Mouse (Mus musculus): Measurements from ENCODE around the gene Bnip1.

The Bnip1 gene

DNA sequence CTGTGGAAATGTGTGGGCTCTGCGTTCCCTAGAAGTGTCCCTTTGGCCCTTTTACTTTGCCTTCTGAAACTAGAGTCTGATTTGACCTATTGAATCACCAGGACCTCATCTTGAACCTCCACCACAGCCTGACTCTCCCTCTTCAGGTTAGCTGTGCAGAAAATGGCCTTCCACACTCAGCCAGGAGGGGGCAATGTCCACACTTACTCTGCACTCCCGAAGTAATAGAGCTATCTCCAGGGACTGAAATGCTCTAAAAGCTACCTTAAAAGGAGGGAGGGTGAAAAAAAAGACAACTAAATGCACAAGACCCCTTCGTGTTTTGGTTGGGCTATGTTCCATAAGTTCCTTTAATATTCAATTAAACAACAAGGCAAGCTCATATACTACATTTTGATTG lies 13.9 kb downstream of the Bnip1 start:
- peak; percentile 47 for DNase-seq

DNA sequence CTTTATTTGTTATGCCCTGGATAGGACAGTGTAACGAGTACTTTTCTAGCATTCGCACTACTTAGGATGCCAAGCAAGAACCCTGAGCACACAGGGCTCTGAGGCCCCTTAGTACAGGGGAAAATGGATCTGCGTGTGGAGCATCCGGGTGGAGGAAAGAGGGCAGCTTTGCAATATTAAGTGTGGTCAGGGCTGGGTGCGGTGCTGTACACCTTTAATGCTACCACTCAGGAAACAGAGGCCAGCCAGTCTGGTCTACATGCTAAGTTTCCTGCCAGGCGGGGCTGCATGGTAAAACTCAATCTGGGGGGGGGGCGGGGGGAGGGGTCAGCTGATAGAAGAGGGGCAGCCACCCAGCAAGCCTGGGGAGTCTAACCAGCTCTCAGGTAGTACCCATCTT lies 14.5 kb downstream of the Bnip1 start:
- DNase-seq: no peak

DNA sequence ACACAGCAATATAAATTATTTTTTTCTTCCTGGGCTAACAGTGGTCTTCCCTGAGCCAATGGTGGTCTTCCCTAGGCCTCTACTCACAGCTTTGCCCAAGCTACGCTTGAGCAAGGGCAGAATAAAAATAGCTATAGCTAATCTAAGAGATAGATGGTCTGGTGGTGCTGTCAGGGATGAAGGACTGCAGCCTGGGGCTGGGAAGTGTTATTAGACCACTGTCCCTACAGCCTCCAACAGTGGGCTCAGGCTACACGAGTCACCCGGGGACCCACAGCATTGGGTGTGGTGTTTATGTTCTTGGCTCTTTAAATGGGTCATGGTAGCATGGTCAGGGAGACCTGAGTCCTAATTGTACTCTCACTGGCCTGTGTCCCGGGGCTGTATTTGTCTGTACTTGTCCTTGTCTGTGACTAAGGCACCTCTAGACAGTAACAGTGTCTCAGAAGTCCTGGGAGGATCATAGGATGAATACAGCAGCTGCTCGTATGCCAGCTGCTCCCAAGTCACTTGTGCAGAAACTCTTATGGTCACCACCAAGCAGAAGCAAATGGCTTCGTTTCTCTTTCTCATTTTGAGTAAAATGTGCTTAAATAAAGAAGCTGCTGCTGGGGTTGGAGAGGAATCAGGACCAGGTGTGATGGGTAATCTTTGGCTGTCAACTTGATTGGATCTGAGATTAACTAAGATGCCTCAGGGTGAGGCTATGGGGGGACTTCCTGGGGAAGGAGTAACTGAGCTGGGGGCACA lies 16.7 kb downstream of the Bnip1 start:
- no peak for DNase-seq

DNA sequence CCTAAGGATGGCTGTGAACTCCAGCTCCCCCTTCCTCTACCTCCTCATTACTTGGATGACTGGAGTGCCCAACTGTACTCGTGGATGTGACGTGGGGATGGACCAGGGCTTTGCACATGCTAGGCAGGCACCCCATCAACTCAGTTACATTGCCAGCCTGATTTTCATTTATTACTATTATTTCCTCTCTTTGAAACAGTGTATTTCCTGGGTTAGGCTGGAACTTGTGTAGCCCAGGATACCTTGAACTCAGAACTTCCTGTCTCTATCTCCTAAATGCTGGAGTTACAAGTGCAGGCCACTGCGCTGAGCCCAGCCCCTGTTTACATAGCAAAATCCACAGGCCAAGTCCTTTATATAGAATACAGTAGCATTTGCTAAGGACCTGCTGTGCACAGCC lies 22.0 kb downstream of the Bnip1 start:
- DNase-seq: no peak

DNA sequence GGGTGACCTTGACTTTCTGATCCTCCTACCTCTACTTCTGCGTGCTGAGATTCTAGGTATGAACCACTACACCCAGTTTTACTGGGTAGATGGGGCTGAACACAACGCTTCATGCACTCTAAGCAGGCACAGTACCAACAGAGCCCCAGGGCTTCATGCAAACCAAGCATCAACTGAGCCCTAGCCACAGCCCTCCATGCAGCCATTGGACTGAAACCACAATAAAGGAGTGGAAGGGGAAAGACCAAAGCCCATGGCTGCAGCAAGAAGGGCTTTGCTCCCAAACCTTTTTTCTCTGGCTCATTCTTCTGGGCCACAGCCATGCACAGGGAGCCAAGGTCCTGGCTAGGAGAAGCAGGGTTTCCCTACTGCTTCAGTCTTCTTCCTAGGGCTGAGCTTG lies 31.7 kb downstream of the Bnip1 start:
- DNase-seq: no peak

DNA sequence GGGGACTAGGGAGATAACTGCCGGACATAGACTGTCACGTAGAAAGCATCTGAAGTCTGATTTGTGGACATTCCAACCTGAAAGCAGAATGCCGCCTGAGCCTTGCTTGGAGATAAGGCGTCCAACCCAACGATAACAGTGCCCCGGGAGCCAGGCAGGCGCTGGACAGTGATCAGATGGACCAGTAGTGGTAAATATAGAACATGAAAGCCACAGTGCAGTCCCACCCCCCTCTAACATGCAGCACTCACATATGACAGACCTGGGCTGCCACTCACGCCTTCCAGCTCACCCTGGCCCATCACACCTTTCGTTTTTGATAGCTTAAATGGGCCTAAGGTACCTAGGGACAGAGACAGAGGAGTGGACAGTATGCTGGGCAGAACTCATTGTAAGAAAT lies 32.6 kb downstream of the Bnip1 start:
- no peak for DNase-seq

DNA sequence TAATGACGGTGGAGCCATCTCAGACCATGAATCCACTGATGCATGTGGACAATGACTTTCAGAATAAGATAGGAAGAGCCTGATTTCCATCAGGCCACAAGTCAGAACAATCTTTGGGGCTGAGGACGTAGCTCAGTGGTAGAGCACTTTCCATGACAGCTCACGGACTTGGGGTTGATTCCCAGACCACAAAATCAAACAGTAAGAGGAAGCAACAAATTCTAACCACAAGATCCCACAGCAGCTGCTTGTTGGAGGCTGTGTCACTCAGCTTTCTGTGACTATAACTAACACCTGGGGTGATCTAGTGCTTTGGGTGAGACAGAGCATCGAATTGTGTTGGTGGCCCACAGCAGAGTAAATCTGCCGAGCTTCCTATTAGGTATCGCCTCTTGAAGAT lies 35.9 kb downstream of the Bnip1 start:
- no peak for DNase-seq

DNA sequence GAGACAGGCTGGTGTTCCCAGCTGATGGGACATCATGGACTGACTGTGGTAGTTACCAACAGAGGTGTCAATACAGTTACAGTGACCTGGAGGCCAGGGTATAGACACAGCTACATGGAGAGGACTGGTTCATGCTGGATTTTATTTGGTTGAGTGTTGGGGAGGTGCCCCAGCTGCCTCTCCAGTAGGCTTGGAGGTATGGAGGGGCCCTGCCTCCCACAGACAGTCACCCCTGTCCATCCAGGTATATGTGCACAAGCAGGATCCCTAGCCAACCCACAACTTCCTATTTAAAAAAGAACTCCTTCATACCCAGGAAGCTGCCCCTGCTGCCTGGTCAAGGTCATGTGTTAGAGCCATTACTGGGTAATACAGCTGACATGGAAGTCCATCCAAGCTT lies 36.9 kb downstream of the Bnip1 start:
- no peak for DNase-seq

DNA sequence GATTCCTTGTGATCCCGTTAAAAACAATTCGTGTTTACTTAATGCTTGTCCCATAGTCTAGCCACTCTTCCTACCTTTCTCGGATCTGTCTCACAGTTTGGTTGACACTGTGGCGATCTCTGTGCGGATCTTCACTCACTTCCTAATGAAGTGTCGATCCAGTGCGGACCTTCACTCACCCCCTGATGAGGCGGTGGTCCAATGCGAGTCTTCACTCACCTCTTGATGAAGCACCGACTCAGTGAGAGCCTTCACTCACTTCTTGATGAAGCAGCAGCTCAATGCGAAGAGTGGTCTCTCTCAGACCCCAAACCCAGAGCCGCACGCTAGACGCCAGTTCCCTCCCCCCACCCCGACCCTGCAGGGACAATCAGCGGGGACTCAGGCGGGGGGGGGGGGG lies 45.3 kb downstream of the Bnip1 start:
- no peak for DNase-seq

DNA sequence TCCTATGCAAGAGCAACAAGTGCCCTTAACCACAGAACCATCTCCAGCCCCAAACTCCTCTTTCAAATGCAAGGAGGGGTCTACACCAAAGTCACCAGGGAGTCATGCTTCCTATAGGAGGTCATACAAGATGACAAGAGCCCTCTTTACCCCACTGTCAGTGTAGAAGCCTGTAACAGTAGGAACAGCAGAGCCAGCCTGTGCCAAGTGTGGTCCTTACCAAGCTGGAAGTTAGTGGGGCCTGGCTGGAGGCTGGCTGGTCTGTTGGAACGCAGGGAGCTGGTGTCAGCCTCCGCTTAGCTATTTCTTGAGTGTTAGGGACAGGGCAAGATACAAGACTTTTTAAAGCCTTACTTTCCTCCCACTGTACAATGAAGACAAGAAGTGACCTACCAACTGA lies 52.9 kb downstream of the Bnip1 start:
- no peak for DNase-seq

DNA sequence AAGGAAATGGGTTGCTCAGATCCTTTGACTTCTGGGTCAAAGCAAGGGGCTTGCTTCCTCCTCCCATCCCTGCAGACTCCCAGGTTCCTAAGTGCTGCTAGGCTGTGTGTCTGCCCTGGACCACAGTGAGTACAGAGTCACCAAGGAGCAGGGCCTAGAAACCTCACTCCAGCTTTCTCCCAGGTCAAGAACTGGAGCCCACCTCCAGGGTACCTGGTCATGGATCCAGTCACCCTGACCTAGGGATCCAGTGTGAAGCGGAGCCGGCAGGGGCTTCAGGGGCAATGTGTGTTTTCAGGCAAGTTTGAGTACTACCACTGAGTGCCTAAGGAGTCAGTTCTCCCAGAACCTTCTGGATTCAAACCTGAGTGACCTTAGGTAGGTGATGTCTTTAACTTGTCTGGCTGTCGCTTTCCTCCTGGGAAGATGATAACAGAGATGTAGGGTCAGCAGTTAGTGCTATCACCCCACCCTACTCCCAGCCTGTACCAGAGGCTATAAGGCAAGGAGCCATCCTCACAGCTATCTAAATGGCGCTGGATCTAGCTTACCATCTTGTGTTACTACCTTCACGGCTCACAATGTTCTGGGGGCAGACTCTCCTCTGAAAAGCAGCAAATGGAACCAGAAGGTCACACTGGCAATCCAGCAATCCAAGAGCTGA lies 53.6 kb downstream of the Bnip1 start:
- no peak for DNase-seq

DNA sequence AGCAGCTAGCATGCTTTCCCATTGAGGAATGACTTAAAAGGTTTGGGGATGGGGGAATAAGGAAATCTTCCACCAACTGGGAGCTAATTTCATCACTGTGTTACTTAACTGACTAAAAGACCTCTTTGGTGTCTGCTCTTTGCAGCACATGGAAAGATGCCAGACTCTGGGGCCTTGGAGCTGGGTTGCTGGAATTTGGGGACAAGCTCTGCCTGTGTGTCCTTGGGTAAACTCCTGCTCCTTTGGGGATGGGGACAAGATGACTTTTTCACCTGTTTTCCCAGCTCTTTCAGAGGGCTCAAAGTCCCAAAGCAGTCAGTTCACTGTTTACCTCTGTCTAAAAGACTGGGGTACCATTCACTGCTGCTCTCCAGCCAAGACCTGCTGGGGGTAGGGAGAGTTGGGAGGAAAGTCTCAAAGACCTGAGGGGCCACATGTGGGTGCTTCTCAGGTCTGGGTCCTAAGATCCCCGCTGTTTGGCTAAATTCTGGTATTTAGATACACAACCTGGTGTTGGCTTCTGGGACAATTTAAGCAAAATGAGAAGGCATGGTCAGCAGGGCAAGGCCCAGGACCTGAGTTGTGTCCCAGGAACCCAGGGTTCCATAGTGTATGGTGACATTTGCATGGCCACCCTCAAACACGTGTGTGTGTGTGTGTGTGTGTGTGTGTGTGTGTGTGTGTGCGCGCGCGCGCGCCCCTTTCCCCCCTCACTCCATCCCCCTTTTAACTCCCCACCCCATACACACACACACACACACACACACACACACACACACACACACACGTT lies 54.3 kb downstream of the Bnip1 start:
- no peak for DNase-seq

DNA sequence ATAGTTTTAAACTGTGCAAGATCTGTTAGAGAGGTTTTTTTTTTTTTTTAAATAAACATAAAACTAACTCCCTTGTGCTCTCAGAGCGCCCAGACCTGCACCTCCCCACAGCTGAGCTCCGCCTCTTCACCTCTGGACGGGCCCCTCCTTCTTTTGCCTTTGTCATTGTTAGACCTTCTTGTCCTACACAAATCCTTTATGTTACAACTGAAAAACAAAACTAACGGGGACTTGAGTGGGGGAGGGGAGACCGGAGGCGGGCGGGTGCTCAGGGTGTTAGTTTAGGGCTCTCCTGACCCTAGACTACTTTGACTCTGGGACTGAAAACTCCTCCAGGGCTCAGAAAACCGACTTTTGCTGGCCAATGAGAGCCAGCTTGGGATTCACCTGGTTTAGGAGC lies 55.1 kb downstream of the Bnip1 start:
- DNase-seq: no peak

DNA sequence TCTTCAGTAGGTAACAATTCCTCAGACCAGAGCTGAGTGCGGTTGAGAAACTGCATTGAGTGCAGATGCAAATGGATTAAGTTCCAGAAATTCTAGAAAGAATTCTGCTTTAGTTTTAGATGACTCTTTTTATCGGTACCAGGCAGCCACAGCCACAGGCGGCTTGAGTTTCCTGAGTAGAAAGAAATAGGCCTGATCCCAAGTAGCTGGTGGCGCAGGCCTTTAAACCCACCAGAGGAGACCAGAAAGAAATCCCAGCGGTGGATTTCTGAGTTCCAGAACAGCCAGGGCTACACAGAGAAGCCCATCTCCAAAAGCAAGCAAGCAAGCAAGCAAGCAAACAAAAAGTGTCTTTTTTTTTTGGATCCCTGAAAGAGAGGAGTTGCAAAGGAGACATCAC lies 55.5 kb downstream of the Bnip1 start:
- no peak for DNase-seq

DNA sequence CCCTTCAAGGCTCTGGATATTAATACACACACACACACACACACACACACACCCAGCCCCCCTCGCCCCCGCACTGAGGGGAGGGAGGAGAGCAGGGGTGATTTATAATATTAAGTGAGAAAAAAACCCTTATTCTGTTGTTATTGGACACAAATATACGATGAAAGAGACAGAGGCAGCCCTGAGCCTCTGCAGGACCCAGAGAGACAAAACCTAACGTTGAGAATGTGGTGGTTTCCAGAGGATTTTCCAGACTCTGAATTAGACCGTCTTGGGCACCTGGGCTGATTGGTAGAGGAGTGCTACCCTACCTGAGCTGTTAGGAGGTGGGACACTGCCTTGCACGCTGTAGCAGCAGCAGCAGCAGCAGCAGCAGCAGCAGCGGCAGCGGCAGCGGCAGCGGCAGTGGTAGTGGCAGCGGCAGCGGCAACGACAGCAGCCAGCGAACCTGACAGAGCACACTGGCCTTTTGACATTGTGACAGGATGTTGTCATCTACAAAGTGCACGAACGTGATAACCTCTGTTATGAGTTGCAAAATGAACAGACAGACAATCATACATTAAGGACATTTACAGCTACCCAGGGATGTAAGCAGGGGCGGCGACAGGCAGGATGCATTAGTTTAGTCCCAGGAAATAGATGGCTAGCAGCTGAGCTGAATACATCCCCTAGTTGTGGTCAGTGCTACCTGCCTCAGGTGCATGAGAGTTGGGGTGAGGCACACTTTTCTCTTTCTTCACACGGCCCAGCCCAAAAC lies 56.1 kb downstream of the Bnip1 start:
- no peak for DNase-seq

DNA sequence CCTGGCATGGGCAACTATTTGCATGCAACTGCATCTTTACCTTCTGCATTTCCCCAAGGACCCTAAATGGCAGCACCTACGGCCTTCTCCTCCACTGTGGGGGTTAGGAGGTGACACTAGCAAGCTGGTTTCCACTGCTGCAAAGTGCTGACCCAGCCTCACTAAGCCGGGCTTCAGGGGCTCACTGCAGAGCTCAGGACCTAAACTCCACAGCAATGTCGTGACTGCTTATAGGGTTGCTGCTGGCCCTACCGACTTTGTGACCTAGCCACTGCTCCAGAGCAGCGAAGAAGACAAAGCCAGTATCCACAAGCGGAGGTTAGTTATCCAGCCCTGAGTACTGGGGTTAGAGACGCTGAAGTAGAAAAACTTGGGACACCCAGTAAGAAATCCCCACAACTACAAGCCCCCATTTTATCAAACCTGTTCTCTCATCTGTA lies 56.7 kb downstream of the Bnip1 start:
- DNase-seq: no peak

DNA sequence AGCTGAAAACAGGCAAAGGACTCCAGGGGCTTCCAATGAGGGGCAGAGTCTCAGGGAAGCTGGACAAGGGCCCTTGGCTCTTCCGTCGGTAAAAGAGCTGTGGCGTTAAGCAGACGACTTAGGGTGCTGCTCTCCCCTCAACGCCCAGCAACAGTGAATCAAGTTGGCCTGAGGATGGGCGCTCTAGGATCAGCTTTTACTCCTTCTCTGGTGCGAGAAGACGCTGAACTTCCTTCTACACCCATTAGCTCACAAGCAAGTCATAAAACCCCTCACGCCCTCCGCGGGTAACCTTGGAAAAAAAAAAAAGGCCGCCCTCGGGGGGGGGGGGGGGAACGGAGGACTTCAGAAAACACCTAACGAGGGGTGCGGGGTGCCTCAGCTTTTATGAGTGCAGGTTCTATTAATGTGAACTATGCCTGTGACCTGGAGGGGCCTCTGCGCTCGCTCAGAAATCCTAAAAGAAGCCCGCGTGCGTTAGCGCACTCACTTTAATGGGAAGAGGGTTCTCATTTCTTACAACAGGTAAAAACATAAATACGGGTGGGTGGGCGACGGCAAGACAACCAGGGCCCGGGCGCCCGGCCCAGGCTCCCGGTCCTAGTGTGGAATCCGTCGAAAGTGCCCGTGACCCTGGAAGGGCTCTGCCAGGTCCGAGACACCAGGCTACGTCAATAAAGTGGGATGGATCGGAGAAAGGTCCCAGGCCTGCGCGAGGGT lies 57.5 kb downstream of the Bnip1 start:
- no peak for DNase-seq

DNA sequence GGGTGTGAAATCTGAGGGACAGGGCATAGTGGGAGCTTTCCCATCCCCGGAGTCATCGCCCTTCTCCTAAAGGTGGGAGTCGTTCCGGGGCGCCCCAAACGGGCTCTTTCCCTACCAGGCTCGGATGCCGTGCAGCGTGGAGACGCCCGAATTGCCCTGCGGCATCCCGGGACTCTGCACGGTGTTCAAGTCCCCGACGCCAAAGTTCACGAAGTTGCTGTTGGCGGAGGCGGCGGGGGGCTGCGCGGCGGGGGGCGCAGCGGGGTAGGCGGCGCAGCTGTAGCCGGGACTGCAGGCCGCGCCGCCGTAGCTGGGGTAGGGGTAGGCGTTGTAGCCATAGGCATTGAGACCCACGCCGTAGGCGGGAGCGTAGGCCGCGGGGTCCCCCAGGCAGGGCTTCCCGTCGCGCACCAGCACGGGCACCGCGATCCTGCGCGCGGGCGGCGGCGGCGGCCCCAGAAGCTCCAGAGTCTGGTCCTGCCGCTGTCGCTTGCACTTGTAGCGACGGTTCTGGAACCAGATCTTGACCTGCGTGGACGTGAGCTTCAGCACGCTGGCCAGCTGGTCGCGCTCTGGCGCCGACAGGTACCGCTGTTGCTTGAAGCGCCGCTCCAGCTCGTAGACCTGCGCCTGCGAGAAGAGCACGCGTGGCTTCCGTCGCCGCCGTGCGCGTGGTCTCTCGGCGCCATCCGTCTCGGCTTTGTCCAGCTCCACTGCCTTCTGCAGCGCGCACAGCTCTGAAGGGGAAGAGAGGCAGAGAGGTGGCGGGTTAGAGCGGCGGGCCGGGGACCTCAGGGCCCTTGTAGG lies 58.2 kb downstream of the Bnip1 start:
- DNase-seq: no peak

DNA sequence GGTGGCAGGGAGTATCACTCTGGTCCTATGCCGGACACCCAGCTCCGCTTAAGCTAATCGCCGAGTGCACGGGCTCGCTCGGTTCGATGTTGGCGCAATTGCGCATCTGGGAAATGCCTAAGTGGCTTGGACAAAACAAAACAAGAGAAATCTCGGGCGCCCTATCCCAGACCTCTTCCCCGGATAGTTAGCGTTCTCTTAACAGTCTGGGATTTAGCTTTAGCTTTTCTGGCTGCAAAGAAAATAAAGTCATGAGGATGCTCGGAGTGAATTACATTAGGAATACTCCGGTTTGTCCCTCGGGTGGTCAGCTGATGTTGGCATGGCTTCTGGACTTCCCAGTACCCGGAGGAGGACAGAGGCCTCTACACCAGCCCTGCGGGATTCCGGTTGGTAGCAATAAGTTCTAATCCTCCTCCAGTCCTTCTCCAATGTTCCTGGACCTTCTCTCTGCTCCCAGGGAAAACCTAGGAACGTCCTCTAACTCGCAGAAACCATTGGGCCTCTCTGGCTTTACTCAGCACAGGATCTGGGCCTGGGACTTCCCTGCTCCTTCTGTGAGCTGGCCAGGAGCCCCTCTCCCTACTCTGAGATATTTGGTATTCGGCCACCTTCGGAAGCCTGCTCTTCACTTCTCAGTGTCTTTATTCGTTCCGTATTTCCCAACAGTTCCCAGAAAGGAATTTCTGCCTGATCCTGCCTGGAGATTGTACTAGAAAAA lies 59.0 kb downstream of the Bnip1 start:
- no peak for DNase-seq

DNA sequence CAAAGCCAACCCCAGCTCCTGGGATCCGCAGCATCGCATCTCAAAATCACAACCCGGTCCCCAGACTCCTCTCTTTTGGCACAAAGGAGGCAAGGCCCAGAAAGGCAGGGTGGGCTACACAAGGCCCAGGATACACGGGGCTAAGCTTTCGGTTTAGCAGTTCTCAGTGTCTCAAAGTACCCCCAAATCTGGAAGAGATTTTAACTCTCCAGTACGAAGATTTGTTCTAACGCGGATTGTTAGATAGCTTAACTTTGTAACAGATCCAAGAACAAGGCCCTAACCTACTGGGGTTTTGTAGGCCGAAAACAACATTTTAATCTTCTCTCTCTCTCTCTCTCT lies 59.5 kb downstream of the Bnip1 start:
- no peak for DNase-seq

Measured in thymus, postnatal 25 days (tissue).